ENCODE assay signal across 20 mouse cellular contexts in genomic region chr7:63888674-63889073, GRCm38 (mm10). TPM values are rescaled to one million over a fixed set of nuclear protein-coding genes. Genes with fewer than 3 reads are reported as not detected.
"Had no signal": no experiment of that assay in that cellular context is flagged by ENCODE, and none has a peak within 500 bp of the region (broad histone marks: within the 10 kb centered on the region; RNA-seq: fewer than 3 reads in every experiment).

No protein-coding gene starts in this region.

- H3K9ac ChIP-seq: limb, embryonic 13.5 days; liver, embryonic 14.5 days; neural tube, embryonic 15.5 days had no signal

- DNase-seq: left cerebral cortex, postnatal 4 days; lung, adult 18-20 months; lung, postnatal 4 days; midbrain, embryonic 14.5 days; right cerebral cortex, adult 18-20 months; right cerebral cortex, postnatal 25 days; thymus, postnatal 4 days had no signal

- H3K27ac ChIP-seq: limb, embryonic 13.5 days; liver, embryonic 14.5 days; midbrain, embryonic 10.5 days; neural tube, embryonic 15.5 days had no signal

- H3K9me3 ChIP-seq: limb, embryonic 13.5 days; midbrain, embryonic 10.5 days; neural tube, embryonic 15.5 days had no signal

- H3K27me3 ChIP-seq: limb, embryonic 13.5 days; neural tube, embryonic 15.5 days had no signal

- H3K4me3 ChIP-seq: limb, embryonic 13.5 days; midbrain, embryonic 10.5 days; myocyte; neural tube, embryonic 15.5 days had no signal

RNA-seq across cellular contexts. Expression of gene E030018B13Rik, which starts 28.0 kb away (rescaled TPM):
- total RNA-seq: layer of hippocampus, postnatal 10 days; left cerebral cortex, postnatal 10 days; left cerebral cortex, postnatal 4 days; megakaryocyte, adult 5-6 weeks had no signal
- polyA plus RNA-seq: liver, adult 2 months; liver, embryonic 14.5 days; lung, embryonic 16.5 days; midbrain, embryonic 10.5 days; midbrain, embryonic 14.5 days; neural tube, embryonic 11.5 days; neural tube, embryonic 15.5 days; small intestine, adult 2 months; stomach, embryonic 16.5 days had no signal
